Mouse (Mus musculus) midbrain, embryonic 13.5 days (tissue): ENCODE data around the gene Tmem63b. TPM values are rescaled to one million over a fixed set of nuclear protein-coding genes. Genes with fewer than 3 reads are reported as not detected.

Source experiments
- ATAC-seq: fragments of 200-750 bp; cut with Nextera tagmentation; 2 replicates; pipeline ENCODE4 v1.8.0; 2017; ENCODE audit warnings: mild to moderate bottlenecking, moderate TSS enrichment, moderate library complexity
- H3K27ac ChIP-seq: fragments of 300-500 bp; sonication (generic); 2 replicates; pipeline ENCODE4 v1.5.1; 2015; ENCODE audit warnings: inconsistent platforms, mild to moderate bottlenecking, moderate library complexity
- H3K27me3 ChIP-seq: fragments of 300-500 bp; sonication (generic); 2 replicates; pipeline ENCODE4 v1.6.1; 2015; ENCODE audit warnings: mild to moderate bottlenecking, inconsistent platforms
- H3K36me3 ChIP-seq: fragments of 300-500 bp; sonication (generic); 2 replicates; pipeline ENCODE4 v1.6.1; 2015; ENCODE audit warnings: mild to moderate bottlenecking, inconsistent platforms
- H3K4me1 ChIP-seq: fragments of 300-500 bp; sonication (generic); replicated peaks from 2 replicates; pipeline ENCODE4 v1.6.1; 2015; ENCODE audit warnings: inconsistent platforms
- H3K4me2 ChIP-seq: fragments of 300-500 bp; sonication (generic); replicated peaks from 2 replicates; pipeline ENCODE4 v1.6.1; 2015; ENCODE audit warnings: moderate library complexity, mild to moderate bottlenecking, inconsistent platforms
- H3K4me3 ChIP-seq: fragments of 300-500 bp; sonication (generic); replicated peaks from 2 replicates; pipeline ENCODE4 v1.5.1; 2015; ENCODE audit warnings: mild to moderate bottlenecking, inconsistent platforms
- H3K9ac ChIP-seq: fragments of 300-500 bp; sonication (generic); replicated peaks from 2 replicates; pipeline ENCODE4 v1.6.1; 2015; ENCODE audit warnings: mild to moderate bottlenecking, inconsistent platforms
- H3K9me3 ChIP-seq: fragments of 300-500 bp; sonication (generic); 2 replicates; pipeline ENCODE4 v1.6.1; 2016; ENCODE audit warnings: mild to moderate bottlenecking, inconsistent platforms
- WGBS: fragments of 180-500 bp; shearing (Covaris S2); methylation state at CpG from one replicate; pipeline ENCODE4 v1.1.7; 2015; 5-methylcytosine and 5-hydroxymethylcytosine counted together
- polyA plus RNA-seq: library from polyadenylated mRNA; unstranded; fragments of >200 nt; fragmentation: Nextera tagmentation; extraction: Ambion mirVana; gene quantifications from 2 replicates; pipeline ENCODE4 v1.2.1, GENCODE M21; 2015

Tmem63b gene
- polyA plus RNA-seq, 1 experiment from 2014 or later: 133 TPM

- no peak for ATAC-seq
Observed at GRCm38 (mm10) chr17:45612008-45612407, 74.7 kb downstream of the Tmem63b start.

More at GRCm38 (mm10) chr17:45612008-45612407, 74.7 kb downstream of the Tmem63b start:
- no peak overlapping the region for H3K9ac ChIP-seq
- H3K36me3 ChIP-seq: no peaks in the 10 kb centered on the region
- H3K4me3 ChIP-seq: no peak overlapping the region
- WGBS: 81% methylated on average over 8 of the region's 8 CpGs
- H3K4me2 ChIP-seq: no peak overlapping the region
- H3K9me3 ChIP-seq: no peaks in the 10 kb centered on the region
- H3K27me3 ChIP-seq: no peaks in the 10 kb centered on the region
- H3K27ac ChIP-seq: no peak overlapping the region
- H3K4me1 ChIP-seq: peaks cover 7% of the 10 kb centered on the region

Other genes with a start within 250 kb of the Tmem63b start
- 1.4 TPM in 2 replicates for gene Spats1, start 211.5 kb downstream of the Tmem63b start, polyA plus RNA-seq
- 17.6 and 19.4 TPM in 2 replicates for gene Aars2, start 180.1 kb downstream of the Tmem63b start, polyA plus RNA-seq
- gene Tcte1, start 163.5 kb downstream of the Tmem63b start, polyA plus RNA-seq: 2.6 and 2.7 TPM in 2 replicates
- 23.5 and 25.5 TPM in 2 replicates for gene Tmem151b, start 137.2 kb downstream of the Tmem63b start, polyA plus RNA-seq
- 5.2 and 7.1 TPM in 2 replicates for gene Nfkbie, start 131.2 kb downstream of the Tmem63b start, polyA plus RNA-seq
- gene Slc35b2, start 123.0 kb downstream of the Tmem63b start, polyA plus RNA-seq: 89.2 and 95.3 TPM in 2 replicates
- gene Hsp90ab1, start 113.6 kb downstream of the Tmem63b start, polyA plus RNA-seq: 1,587 and 1,677 TPM in 2 replicates
- 29.7 and 30.4 TPM in 2 replicates for gene Slc29a1, start 87.3 kb downstream of the Tmem63b start, polyA plus RNA-seq
- gene Mymx, start 84.8 kb downstream of the Tmem63b start, polyA plus RNA-seq: not detected in 2 replicates
- gene Capn11, start 27.6 kb downstream of the Tmem63b start, polyA plus RNA-seq: 0.52 and 0.92 TPM in 2 replicates
- 115 and 121 TPM in 2 replicates for gene Mrpl14, start 583 bp downstream of the Tmem63b start, polyA plus RNA-seq
- gene 1600014C23Rik, start 46.9 kb upstream of the Tmem63b start, polyA plus RNA-seq: not detected in 2 replicates